Mouse (Mus musculus): ENCODE measurements around the gene Siah1b. TPM values are rescaled to one million over a fixed set of nuclear protein-coding genes. Genes with fewer than 3 reads are reported as not detected.

The Siah1b gene
- 6.4 TPM for polyA plus RNA-seq (2017; shearing (Covaris generic))

GRCm38 (mm10) chrX:164076040-164076775 is at the start of gene Siah1b:
Siah1b (minus strand) TSS chrX:164076493.

GRCm38 (mm10) chrX:164088582-164088981 is 12.3 kb upstream of the Siah1b start, which contains the start of gene Cltrn:
Cltrn (plus strand) TSS chrX:164088830.

GRCm38 (mm10) chrX:164027607-164028289 is 48.5 kb downstream of the Siah1b start, which contains the start of gene Car5b:
Car5b (minus strand) TSS chrX:164027997.

Other genes with a start within 250 kb of the Siah1b start
- gene Ap1s2, start 167.5 kb downstream of the Siah1b start, polyA plus RNA-seq (2017; shearing (Covaris generic)) = 19.0 TPM
- gene Zrsr2, start 117.8 kb downstream of the Siah1b start, polyA plus RNA-seq (2017; shearing (Covaris generic)) = 59.4 TPM
- gene Car5b, start 48.5 kb downstream of the Siah1b start, polyA plus RNA-seq (2017; shearing (Covaris generic)) = 3.1 TPM
- gene Cltrn, start 12.3 kb upstream of the Siah1b start, polyA plus RNA-seq (2017; shearing (Covaris generic)) = not detected
- gene Ace2, start 62.8 kb upstream of the Siah1b start, polyA plus RNA-seq (2017; shearing (Covaris generic)) = not detected
- not detected for gene Bmx, start 181.7 kb upstream of the Siah1b start, polyA plus RNA-seq (2017; shearing (Covaris generic))
- not detected for gene Pir, start 192.9 kb upstream of the Siah1b start, polyA plus RNA-seq (2017; shearing (Covaris generic))